Comparison of ENCODE assay signal across 11 mouse cellular contexts in the genomic region with DNA sequence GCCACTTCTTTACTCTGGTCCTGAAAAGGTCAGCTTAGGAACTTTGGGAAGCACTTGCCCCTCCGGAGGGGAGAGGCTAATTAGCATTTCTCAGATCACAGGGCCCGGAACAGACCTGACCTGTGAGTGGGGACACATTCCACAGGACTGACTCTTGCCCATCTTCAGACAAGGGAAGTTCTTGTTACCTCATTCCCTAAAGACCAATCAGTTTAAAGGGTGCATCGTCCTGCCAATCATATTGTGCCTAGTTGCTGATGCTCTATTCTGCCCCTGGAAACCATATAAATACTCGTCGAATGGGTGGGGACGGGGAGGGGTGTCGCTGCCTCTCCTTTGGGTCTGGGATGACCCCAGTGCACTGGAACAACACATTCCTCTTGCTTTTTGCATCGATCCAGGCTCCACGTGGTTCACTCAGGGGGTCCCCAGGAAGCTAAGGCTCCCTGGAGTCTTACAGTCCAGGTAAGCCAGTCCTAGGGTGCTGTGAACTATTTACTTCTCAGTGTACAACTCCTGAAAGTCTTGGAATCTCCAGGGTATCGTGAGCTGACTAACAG.
"Had no signal": no experiment of that assay in that cellular context is flagged by ENCODE, and none has a peak within 500 bp of the region (broad histone marks: within the 10 kb centered on the region; RNA-seq: fewer than 3 reads in every experiment).

No protein-coding gene starts in this region.

- DNase-seq: kidney, adult 18-20 months; kidney, adult 9 months; kidney, postnatal 14 days; layer of hippocampus, postnatal 36 days; liver, embryonic 13.5 days; lung, adult 2 months; lung, postnatal 14 days; midbrain, embryonic 14.5 days; right cerebral cortex, adult 18-20 months; right cerebral cortex, postnatal 14 days; right cerebral cortex, postnatal 4 days had no signal
